Mouse (Mus musculus) c-Kit-positive CD71-negative TER-119-negative erythroid progenitor cells, embryonic 14.5 days (primary cell): ENCODE measurements at regions not wholly inside any gene's neighbourhood (a gene's known extent, or its start where the extent isn't known, plus 50 kb on each side); places are given as distances from the start of the nearest gene placed in this dataset.

ENCODE experiments used
- DNase-seq: peaks from one replicate; pipeline ENCODE4 v3.0.0-alpha.2; 2013; ENCODE audit warnings: low read depth

- no peak for DNase-seq
Observed at GRCm38 (mm10) chr4:53219351-53219750, 59.7 kb upstream of the Abca1 start.

DNA sequence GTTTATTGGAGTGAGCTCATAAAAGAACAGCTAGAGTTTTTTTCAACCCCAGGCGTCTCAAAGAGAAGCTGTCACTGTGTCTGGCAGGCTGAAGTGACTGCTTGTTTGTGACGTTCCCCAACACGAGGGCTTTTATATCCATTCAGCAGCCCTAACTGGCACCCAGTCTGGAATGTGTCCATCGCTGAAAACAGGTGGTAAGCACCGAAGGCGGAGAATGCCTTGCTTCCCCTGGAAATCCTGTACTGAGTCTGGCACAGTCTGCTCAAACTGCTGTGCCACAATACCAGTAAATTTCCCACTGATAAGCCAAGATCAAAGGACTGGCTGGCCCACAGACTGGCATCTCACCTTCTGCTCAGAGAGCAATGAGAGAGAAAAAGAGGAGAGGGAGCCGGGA, 59.1 kb upstream of the Abca1 start:
- no peak for DNase-seq

DNA sequence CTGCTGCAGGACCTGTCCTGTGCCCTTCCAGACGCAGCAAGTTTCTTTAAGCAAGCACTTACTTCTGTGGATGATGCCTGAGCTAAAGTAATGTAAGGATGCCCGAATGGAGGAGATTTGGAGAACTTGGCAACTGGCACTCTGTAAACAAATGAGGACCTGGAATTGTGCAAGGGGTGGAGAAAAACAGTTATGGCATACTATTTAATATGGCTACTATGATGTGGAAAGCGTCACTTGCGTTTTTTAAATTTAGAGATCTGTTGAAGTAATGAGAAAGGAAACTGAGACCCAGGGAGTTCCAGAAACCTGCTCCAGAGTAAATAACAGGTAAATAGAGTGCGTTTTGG, 58.6 kb upstream of the Abca1 start:
- no peak for DNase-seq

DNA sequence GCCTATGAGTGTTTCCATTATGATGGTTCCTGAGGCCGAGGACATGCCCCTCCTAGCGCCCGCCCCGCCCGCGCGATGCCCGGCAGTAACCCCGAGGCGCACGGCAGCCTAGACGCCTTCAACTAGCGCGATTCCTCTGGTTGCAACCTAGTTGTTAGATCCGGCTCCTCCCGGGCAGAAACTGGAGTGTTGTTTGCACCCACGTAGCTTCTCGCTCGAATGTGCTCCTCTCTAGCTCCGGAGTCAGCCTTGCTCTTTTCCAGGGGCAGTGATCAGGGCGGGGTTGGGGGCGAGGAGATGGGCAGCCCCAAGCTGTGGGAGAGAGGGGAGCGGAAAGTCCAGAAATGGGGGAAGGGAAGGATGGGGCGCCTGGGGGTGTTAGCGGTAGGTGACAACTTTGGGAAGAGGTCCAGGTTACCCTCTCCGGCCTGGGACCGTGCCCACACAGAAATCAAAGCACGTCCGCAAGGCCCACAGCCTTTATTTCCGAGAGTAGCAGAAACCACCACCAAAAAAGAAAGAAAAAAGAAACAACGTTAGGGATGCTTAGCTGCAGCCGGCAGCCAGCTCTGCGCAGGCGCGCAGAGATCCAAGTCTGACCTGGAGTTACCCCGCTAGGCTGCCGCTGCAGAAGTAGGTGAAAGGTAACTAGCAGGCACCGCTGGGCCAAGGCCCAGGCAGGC, 58.1 kb upstream of the Abca1 start:
- DNase-seq, result no peak

GRCm38 (mm10) chr4:53212541-53212940, 52.8 kb upstream of the Abca1 start:
- DNase-seq, result no peak

- no peak for DNase-seq
Observed at GRCm38 (mm10) chr4:53210685-53211084, 51.0 kb upstream of the Abca1 start.
